Mouse (Mus musculus): ENCODE results near the gene Tnfsfm13.

GRCm38 (mm10) chr11:69661221-69661881 is 34.5 kb downstream of the Tnfsfm13 start:
- TF ChIP-seq CTCF (IDR thresholded peaks at IDR 0.05; ENCODE audit: borderline replicate concordance, insufficient read depth, low read length): no peak
- TF ChIP-seq POLR2A (IDR thresholded peaks at IDR 0.05; ENCODE audit: low read depth, low read length): no peak
